Mouse (Mus musculus) stomach, embryonic 15.5 days (tissue): ENCODE measurements around the gene Golph3l. TPM values are rescaled to one million over a fixed set of nuclear protein-coding genes. Genes with fewer than 3 reads are reported as not detected.
"Not testable (repeated sequence)": the region's sequence is repeated elsewhere in the genome, so short reads cannot be mapped to it uniquely, and the experiment has no call there.

Source experiments
- ATAC-seq: fragments of 200-750 bp; cut with Nextera tagmentation; 2 replicates; pipeline ENCODE4 v1.8.0; 2017; ENCODE audit warnings: low read depth, moderate number of reproducible peaks, moderate TSS enrichment; ENCODE audit not compliant: insufficient read depth, low FRiP score
- H3K27ac ChIP-seq: fragments of 300-500 bp; sonication (generic); 2 replicates; pipeline ENCODE4 v1.5.1; 2015; ENCODE audit warnings: mild to moderate bottlenecking, inconsistent platforms
- H3K27me3 ChIP-seq: fragments of 300-500 bp; sonication (generic); replicated peaks from 2 replicates; pipeline ENCODE4 v1.6.1; 2015; ENCODE audit warnings: inconsistent platforms
- H3K36me3 ChIP-seq: fragments of 300-500 bp; sonication (generic); 2 replicates; pipeline ENCODE4 v1.6.1; 2015; ENCODE audit warnings: inconsistent platforms
- H3K4me1 ChIP-seq: fragments of 300-500 bp; sonication (generic); 2 replicates; pipeline ENCODE4 v1.6.1; 2015; ENCODE audit warnings: inconsistent platforms
- H3K4me2 ChIP-seq: fragments of 300-500 bp; sonication (generic); 2 replicates; pipeline ENCODE4 v1.6.1; 2015; ENCODE audit warnings: mild to moderate bottlenecking, inconsistent platforms
- H3K4me3 ChIP-seq: fragments of 300-500 bp; sonication (generic); replicated peaks from 2 replicates; pipeline ENCODE4 v1.5.1; 2015; ENCODE audit warnings: inconsistent platforms
- H3K9ac ChIP-seq: fragments of 300-500 bp; sonication (generic); 2 replicates; pipeline ENCODE4 v1.6.1; 2015; ENCODE audit warnings: inconsistent platforms
- H3K9me3 ChIP-seq: fragments of 300-500 bp; sonication (generic); 2 replicates; pipeline ENCODE4 v1.6.1; 2016; ENCODE audit warnings: inconsistent platforms
- WGBS: fragments of 180-500 bp; shearing (Covaris S2); methylation state at CpG from one replicate; pipeline ENCODE4 v1.1.7; 2015; 5-methylcytosine and 5-hydroxymethylcytosine counted together
- polyA plus RNA-seq: library from polyadenylated mRNA; unstranded; fragments of >200 nt; fragmentation: Nextera tagmentation; extraction: Ambion mirVana; gene quantifications from 2 replicates; pipeline ENCODE4 v1.2.1, GENCODE M21; 2015

Gene Golph3l
- polyA plus RNA-seq = 36.5 and 39.0 TPM in 2 replicates

DNA sequence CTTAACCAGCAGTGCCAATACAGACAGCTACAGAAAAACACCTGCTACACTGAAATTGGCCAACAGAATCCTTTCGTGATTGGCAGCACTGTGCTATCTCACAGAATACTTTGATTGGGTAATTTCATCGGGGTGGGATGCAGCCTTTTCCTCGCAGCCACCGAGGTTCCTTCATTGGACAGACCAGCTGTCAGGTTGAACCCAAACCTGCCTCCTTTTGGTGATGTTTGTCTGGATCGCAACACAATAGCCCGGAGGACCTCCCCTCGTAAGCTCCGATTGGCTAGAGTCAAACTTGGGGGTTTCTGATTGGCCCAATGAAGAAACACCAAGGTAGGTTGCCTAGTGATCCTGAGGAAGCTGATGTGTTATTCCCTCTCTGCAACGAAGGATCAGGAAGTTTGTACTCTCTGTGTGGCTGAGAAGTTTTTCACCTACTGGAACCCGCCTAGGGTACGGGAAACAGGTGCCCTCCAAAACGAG lies at the start of gene Golph3l:
TSS of gene Golph3l (plus strand) at position 331 of the 483 bp plus-strand sequence.
- H3K27me3 ChIP-seq = no peaks in the 10 kb centered on the region
- no peaks in the 10 kb centered on the region for H3K4me1 ChIP-seq
- peak; percentile 100 for ATAC-seq
- peak within 1 kb of the TSS; percentile 86 for H3K27ac ChIP-seq
- peak within 1 kb of the TSS; percentile 56 for H3K4me2 ChIP-seq
- no peaks in the 10 kb centered on the region for H3K36me3 ChIP-seq
- no peaks in the 10 kb centered on the region for H3K9me3 ChIP-seq
- peak within 1 kb of the TSS; percentile 70 for H3K4me3 ChIP-seq
- WGBS = under 1% methylated on average over 12 of the region's 12 CpGs
- H3K9ac ChIP-seq = peak within 1 kb of the TSS; percentile 53; the same call in 1 of the 2 replicates

DNA sequence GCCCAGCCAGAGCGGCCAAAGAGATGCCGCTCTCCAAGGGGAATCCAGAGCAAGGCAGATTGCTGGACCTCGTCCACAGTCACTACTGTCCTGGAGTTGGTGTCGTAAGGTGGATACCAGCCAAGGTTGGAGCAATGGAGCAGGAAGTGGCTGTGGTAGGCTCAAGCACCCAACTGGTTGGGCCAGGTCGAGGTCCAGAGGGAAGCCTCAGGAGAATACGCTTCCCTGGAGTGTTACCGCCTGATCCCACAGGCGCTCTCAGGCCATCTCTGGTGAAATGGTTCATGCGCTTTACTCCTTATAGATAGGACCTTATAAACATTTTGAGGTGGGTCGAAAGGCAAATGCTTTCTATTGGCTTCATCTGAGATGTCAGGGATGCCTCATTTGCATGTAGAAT lies 49.8 kb upstream of the Golph3l start:
- ATAC-seq = no peak
- H3K4me2 ChIP-seq = no peak overlapping the region
- H3K27ac ChIP-seq = no peak overlapping the region
- H3K9ac ChIP-seq = no peak overlapping the region
- H3K27me3 ChIP-seq = no peaks in the 10 kb centered on the region
- H3K9me3 ChIP-seq = no peaks in the 10 kb centered on the region
- 88% methylated on average over 10 of the region's 10 CpGs for WGBS
- H3K4me1 ChIP-seq = no peaks in the 10 kb centered on the region
- no peak overlapping the region for H3K4me3 ChIP-seq
- H3K36me3 ChIP-seq = no peaks in the 10 kb centered on the region

DNA sequence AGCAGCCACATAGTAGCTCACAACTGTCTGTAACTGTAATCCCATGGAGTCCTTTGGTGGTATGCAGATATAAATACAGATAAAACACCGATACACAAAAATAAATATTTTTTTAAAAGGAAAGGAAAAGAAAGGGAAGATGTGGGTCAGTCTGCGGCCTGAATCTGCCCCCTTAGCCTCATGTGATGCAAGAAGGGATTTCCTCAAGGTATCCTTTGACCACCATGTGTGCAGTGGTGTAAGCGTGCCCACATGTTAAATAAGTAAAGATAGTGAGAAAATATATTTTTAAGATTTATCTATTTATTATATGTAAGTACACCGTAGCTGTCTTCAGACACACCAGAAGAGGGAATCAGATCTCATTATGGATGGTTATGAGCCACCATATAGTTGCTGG lies 48.9 kb upstream of the Golph3l start:
- WGBS = 89% methylated on average over 4 of the region's 4 CpGs
- H3K36me3 ChIP-seq = no peaks in the 10 kb centered on the region
- no peaks in the 10 kb centered on the region for H3K9me3 ChIP-seq
- no peaks in the 10 kb centered on the region for H3K4me1 ChIP-seq
- no peak for ATAC-seq
- no peak overlapping the region for H3K4me2 ChIP-seq
- H3K27me3 ChIP-seq = no peaks in the 10 kb centered on the region
- H3K9ac ChIP-seq = no peak overlapping the region
- no peak overlapping the region for H3K27ac ChIP-seq
- no peak overlapping the region for H3K4me3 ChIP-seq

DNA sequence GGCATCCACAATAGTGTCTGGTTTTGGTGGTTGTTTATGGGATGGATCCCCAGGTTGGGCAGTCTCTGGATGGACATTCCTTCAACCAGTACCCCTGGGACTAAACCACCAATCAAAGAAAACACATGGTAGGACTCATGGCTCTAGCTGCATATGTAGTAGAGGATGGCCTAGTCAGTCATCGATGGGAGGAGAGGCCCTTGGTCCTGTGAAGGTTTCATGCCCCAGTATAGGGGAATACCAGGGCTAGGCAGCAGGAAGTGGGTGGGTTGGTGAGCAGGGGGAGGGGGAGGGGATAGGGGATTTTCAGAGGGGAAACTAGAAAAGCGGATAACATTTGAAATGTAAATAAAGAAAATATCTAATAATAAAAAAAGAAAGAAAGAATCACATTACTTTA lies 47.5 kb upstream of the Golph3l start:
- ATAC-seq = not testable (repeated sequence)
- WGBS = 73% methylated on average over 2 of the region's 2 CpGs

DNA sequence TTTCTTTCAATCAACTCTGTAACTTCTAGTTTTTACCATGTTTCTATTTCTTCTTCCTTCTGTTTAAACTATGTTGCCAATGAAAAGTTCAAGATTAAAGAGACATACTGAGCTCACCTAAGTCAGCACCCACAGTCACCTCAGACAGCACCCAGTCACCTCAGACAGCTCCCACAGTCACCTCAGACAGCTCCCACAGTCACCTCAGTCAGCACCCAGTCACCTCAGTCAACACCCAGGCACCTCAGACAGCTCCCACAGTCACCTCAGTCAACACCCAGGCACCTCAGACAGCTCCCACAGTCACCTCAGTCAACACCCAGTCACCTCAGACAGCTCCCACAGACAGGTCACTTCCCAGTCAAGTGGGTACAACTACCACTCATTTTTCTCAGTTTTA lies 46.6 kb upstream of the Golph3l start:
- ATAC-seq = no peak
- H3K4me2 ChIP-seq = no peak overlapping the region
- H3K4me3 ChIP-seq = no peak overlapping the region
- no peaks in the 10 kb centered on the region for H3K9me3 ChIP-seq
- H3K9ac ChIP-seq = no peak overlapping the region
- H3K27me3 ChIP-seq = no peaks in the 10 kb centered on the region
- H3K4me1 ChIP-seq = no peaks in the 10 kb centered on the region
- H3K36me3 ChIP-seq = no peaks in the 10 kb centered on the region
- H3K27ac ChIP-seq = no peak overlapping the region

More for the DNA sequence above, 47.5 kb upstream of the Golph3l start:
- H3K27me3 ChIP-seq, H3K4me1 ChIP-seq, H3K4me3 ChIP-seq, H3K27ac ChIP-seq, H3K9me3 ChIP-seq, H3K9ac ChIP-seq, H3K4me2 ChIP-seq, H3K36me3 ChIP-seq: not testable (repeated sequence)

DNA sequence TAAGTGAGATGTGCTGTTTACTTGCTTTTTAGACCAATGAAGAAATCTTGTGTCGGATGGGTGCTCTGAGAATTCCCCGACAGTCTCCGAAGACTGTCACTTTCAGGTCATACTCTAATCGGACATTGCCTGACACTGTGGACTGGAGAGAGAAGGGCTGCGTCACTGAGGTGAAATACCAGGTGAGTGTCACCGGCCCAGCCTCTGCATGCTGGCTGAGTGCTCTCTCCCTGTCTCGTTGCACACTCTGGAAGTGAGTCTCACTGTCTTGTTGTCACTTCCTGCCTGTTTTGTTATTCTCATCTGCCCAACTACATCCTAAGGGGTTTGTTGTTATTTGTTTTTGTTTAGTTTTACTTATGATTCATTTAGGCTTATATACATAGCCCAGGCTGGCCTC lies 45.8 kb upstream of the Golph3l start:
- Histone ChIP-seq H3K4me1 (no peaks in the 10 kb centered on the region), H3K9me3 (no peaks in the 10 kb centered on the region), H3K9ac (no peak overlapping the region), H3K4me3 (no peak overlapping the region), H3K27me3 (no peaks in the 10 kb centered on the region), H3K36me3 (no peaks in the 10 kb centered on the region), H3K4me2 (no peak overlapping the region), H3K27ac (no peak overlapping the region)
- 71% methylated on average over 7 of the region's 7 CpGs for WGBS
- ATAC-seq = no peak

DNA sequence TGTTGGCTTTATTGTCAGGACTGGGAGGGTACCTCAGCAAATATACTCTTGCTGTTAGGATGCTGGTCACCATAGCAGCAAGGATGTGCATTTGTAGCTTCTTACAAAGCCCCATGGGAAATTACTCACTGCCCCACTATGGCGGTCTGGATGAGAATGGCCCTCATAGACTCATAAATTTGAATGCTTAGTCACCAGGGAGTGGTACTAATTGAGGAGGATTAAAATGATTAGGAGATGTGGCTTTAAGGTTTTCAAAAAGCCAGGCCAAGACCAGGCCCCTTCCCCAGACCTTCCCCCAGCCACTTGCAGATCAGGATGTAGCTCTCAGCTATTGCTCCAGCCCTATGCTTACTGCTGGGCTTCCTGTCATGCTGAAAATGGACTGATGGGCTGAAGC lies 38.6 kb upstream of the Golph3l start:
- no peaks in the 10 kb centered on the region for H3K27me3 ChIP-seq
- no peak overlapping the region for H3K4me3 ChIP-seq
- H3K9me3 ChIP-seq = no peaks in the 10 kb centered on the region
- H3K9ac ChIP-seq = no peak overlapping the region
- H3K36me3 ChIP-seq = no peaks in the 10 kb centered on the region
- H3K4me2 ChIP-seq = no peak overlapping the region
- 74% methylated on average over 1 of the region's 1 CpGs for WGBS
- no peak for ATAC-seq
- no peak overlapping the region for H3K27ac ChIP-seq
- H3K4me1 ChIP-seq = no peaks in the 10 kb centered on the region

DNA sequence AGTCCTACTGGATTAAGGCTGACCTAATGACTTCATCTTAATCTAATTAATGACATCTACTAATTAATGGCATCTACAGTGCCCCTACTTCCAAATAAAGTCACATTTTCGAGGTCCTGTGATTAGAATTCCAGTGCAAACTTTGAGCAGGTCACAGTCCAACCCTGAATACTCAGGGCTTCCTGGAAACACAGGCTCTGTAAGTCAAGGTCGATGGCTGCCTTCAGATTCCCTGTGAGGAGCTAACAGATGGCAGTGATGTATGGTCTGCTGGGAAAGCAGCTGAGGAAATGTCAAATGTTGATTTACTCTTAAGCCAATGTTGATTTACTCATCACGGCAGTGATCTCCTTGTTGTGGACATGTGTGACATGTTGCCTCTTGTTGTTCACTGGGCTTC lies 34.7 kb upstream of the Golph3l start:
- Histone ChIP-seq H3K27me3 (no peaks in the 10 kb centered on the region), H3K27ac (no peak overlapping the region), H3K4me3 (no peak overlapping the region), H3K9me3 (no peaks in the 10 kb centered on the region), H3K36me3 (no peaks in the 10 kb centered on the region), H3K4me2 (no peak overlapping the region), H3K4me1 (no peaks in the 10 kb centered on the region), H3K9ac (no peak overlapping the region)
- 31% methylated on average over 3 of the region's 3 CpGs for WGBS
- ATAC-seq = no peak

DNA sequence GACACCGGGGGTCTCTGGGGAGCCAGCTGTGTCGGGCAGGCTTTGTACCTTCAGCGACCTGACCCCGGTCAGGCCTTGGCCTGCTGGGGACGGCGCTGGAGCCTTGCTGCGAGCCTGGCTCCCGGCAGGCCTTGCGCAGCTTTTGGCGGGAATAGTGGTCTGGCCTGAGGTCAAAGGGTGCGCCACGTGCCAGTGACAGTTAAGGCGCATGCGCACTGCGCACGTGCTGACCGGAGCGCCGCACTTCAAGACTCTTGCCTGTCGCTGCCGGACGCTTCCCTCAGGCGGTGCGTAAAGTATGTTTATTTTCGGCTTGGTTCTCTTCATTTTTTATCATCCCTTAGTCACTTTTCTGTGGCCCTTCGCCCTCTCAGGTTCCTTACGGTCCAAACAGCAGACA lies 29.3 kb upstream of the Golph3l start, which contains the start of gene Hormad1:
TSS of gene Hormad1 (plus strand) at position 241 of the 400 bp plus-strand sequence.
- no peak within 1 kb of the TSS for H3K27ac ChIP-seq
- no peak within 1 kb of the TSS for H3K4me3 ChIP-seq
- H3K4me2 ChIP-seq = no peak within 1 kb of the TSS
- no peak within 1 kb of the TSS for H3K9ac ChIP-seq
- H3K36me3 ChIP-seq = no peaks in the 10 kb centered on the region
- WGBS = 86% methylated on average over 27 of the region's 27 CpGs
- ATAC-seq = no peak
- no peaks in the 10 kb centered on the region for H3K4me1 ChIP-seq
- no peaks in the 10 kb centered on the region for H3K9me3 ChIP-seq
- H3K27me3 ChIP-seq = no peaks in the 10 kb centered on the region

DNA sequence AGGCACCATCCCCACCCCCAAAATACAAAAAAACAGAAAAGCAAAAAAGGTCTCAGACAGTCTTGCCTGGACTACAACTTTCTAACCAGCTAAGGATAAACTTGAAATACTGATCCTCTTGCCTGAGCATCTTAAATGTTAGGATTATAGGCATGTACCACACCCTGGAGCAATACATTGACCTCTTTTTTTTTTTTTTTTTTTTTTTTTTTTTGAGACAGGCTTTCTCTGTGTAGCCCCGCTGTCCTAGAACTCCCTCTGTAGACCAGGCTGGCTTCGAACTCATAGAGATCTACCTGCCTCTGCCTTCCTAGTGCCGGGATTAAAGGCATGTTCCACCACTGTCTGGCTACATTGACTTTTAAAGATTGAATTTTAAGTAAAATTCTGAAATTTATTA lies 28.0 kb upstream of the Golph3l start:
- Histone ChIP-seq H3K4me3 (no peak overlapping the region), H3K9ac (no peak overlapping the region), H3K4me2 (no peak overlapping the region), H3K27ac (no peak overlapping the region), H3K4me1 (no peaks in the 10 kb centered on the region), H3K27me3 (no peaks in the 10 kb centered on the region), H3K36me3 (no peaks in the 10 kb centered on the region), H3K9me3 (no peaks in the 10 kb centered on the region)
- no peak for ATAC-seq
- WGBS = 94% methylated on average over 3 of the region's 3 CpGs

DNA sequence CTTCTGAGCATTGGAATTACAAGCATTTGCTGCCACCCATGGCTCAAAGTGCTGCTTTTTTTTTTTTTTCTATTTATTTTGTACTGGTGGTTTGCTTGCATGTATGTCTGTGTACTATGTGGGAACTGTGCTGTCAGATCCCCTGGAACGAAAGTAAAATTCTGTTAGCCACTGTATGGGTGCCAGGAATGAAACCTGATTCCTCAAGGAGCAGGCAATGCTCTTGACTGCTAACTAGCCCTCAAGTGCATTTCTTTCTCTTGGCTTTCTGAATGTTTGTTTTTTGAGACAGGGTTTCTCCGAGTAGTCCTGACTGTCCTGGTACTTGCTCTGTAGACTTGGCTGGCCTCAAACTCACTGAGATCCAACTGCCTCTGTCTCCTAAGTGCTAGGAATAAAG lies 26.9 kb upstream of the Golph3l start:
- no peaks in the 10 kb centered on the region for H3K36me3 ChIP-seq
- no peak overlapping the region for H3K4me2 ChIP-seq
- no peaks in the 10 kb centered on the region for H3K27me3 ChIP-seq
- H3K4me3 ChIP-seq = no peak overlapping the region
- no peak overlapping the region for H3K27ac ChIP-seq
- ATAC-seq = no peak
- H3K9me3 ChIP-seq = no peaks in the 10 kb centered on the region
- H3K4me1 ChIP-seq = no peaks in the 10 kb centered on the region
- no peak overlapping the region for H3K9ac ChIP-seq
- WGBS = 59% methylated on average over 2 of the region's 2 CpGs

DNA sequence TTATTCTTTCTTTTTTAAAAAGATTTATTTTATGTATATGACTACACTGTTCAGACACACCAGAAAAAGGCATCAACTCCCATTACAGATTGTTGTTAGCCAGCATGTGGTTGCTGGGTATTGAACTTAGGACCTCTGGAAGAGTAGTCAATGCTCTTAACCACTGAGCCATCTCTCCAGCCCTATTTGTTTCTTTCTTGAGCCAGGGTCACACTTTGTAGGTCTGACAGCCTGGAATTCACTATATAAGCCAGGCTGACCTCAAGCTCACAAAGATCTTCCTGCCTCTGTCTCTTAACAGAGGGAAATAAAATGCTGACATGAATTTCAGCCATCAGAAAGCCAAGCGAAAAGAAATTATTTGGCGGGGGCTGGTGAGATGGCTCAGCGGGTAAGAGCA lies 19.1 kb upstream of the Golph3l start:
- H3K4me1 ChIP-seq = no peaks in the 10 kb centered on the region
- H3K9ac ChIP-seq = no peak overlapping the region
- no peak overlapping the region for H3K4me3 ChIP-seq
- no peak overlapping the region for H3K4me2 ChIP-seq
- H3K27ac ChIP-seq = no peak overlapping the region
- 94% methylated on average over 3 of the region's 3 CpGs for WGBS
- no peak for ATAC-seq
- H3K36me3 ChIP-seq = no peaks in the 10 kb centered on the region
- H3K9me3 ChIP-seq = no peaks in the 10 kb centered on the region
- no peaks in the 10 kb centered on the region for H3K27me3 ChIP-seq
